Mouse (Mus musculus): ENCODE measurements around the gene A3galt2.

- no peak for TF ChIP-seq GATA1 (IDR thresholded peaks at IDR 0.05; ENCODE audit: low read length)
- TF ChIP-seq TAL1 (IDR thresholded peaks at IDR 0.05; ENCODE audit: low read length): no peak
Measured at GRCm38 (mm10) chr4:128748309-128748708, 6.9 kb upstream of the A3galt2 start.
